Mouse (Mus musculus): ENCODE results near the gene Ciita.

- no peak for TF ChIP-seq GATA1 (IDR thresholded peaks at IDR 0.05; ENCODE audit: borderline replicate concordance, low read length)
- TF ChIP-seq POLR2AphosphoS5 (IDR thresholded peaks at IDR 0.05; ENCODE audit: insufficient replicate concordance, low read depth, low read length), result no peak
These were observed 96.1 kb downstream of the Ciita start for GRCm38 (mm10) chr16:10575915-10576314.
